In the genomic region with DNA sequence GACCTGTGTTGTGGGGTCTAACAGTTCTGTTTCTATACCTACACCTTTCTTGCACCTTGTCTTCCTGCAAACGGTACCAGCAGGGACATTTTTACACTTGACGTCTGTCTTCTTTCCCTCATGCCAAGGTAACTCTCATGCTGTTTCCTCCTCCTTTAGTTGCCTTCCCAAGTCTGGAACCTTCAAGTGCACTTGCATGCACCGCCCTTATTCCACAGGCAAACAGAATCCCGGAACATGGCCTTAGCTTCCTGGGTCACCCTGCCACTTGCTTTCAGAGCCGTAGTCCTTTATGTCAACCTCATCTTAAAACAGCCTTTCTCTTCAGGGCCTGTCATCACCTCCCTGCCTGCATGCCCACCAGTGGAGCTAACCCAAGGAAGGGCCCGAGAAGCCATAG, we compare ENCODE assay signal across 32 mouse cellular contexts. TPM values are rescaled to one million over a fixed set of nuclear protein-coding genes. Genes with fewer than 3 reads are reported as not detected.
DNase-seq lines count a peak whose midpoint lies in the region; ATAC-seq and TF ChIP-seq lines count a peak whose summit lies in the region.
"Had no signal": no experiment of that assay in that cellular context is flagged by ENCODE, and none has a peak within 500 bp of the region (broad histone marks: within the 10 kb centered on the region; RNA-seq: fewer than 3 reads in every experiment).

No protein-coding gene starts in this region.

- H3K27ac ChIP-seq in heart, embryonic 15.5 days = peak overlapping the region; percentile 41; the same call in 1 of the 2 replicates
- H3K27ac ChIP-seq in lung, postnatal 0 days (ENCODE audit: low read length) = peak overlapping the region; percentile 38; the same call in 1 of the 2 replicates
- H3K27ac ChIP-seq: embryonic facial prominence, embryonic 10.5 days; embryonic facial prominence, embryonic 15.5 days; forebrain, embryonic 12.5 days; heart, adult 2 months; hindbrain, embryonic 10.5 days; hindbrain, embryonic 15.5 days; limb, embryonic 10.5 days; limb, embryonic 15.5 days; liver, embryonic 13.5 days; neural tube, embryonic 12.5 days had no signal

- peaks cover 64% of the 10 kb centered on the region for H3K4me1 ChIP-seq in heart, embryonic 15.5 days (replicated peaks)
- H3K4me1 ChIP-seq in lung, adult 2 months (ENCODE audit: control insufficient read depth, insufficient read depth, low read length) = peaks cover 12% of the 10 kb centered on the region; the same call in 1 of the 2 replicates
- peaks cover 30% of the 10 kb centered on the region for H3K4me1 ChIP-seq in lung, postnatal 0 days (ENCODE audit: insufficient read depth, low read depth, low read length)

- DNase-seq in heart, postnatal 4 days = no peak
- DNase-seq in lung, adult 2 months = peak; percentile 62
- DNase-seq in lung, postnatal 0 days (ENCODE audit: low spot score) = peak; percentile 81
- peak; percentile 50 to 68 for DNase-seq in lung, postnatal 4 days
- no peak for DNase-seq in left cerebral cortex, postnatal 25 days (ENCODE audit: low spot score in 2 of 2)
- DNase-seq: adrenal gland, adult 2 months; adrenal gland, postnatal 36 days; B cell, adult 2 months; cerebellum, adult 2 months; cerebellum, postnatal 14 days; forebrain, postnatal 0 days; heart, adult 2 months; kidney, adult 18-20 months; kidney, postnatal 4 days; layer of hippocampus, postnatal 36 days; liver, embryonic 13.5 days; lung, embryonic 14.5 days; right cerebral cortex, adult 18-20 months; right cerebral cortex, postnatal 4 days had no signal

- H3K27me3 ChIP-seq in heart, embryonic 15.5 days = no peaks in the 10 kb centered on the region
- no peaks in the 10 kb centered on the region for H3K27me3 ChIP-seq in lung, postnatal 0 days (replicated peaks; ENCODE audit: insufficient read depth, low read length)
- H3K27me3 ChIP-seq: embryonic facial prominence, embryonic 15.5 days; forebrain, embryonic 12.5 days; hindbrain, embryonic 15.5 days; kidney, embryonic 15.5 days; limb, embryonic 15.5 days; liver, embryonic 13.5 days; neural tube, embryonic 12.5 days had no signal

- TF ChIP-seq POLR2A in lung, adult 2 months (IDR thresholded peaks at IDR 0.05; ENCODE audit: borderline replicate concordance, extremely low read depth, low read depth, low read length) = no peak

- no peak overlapping the region for H3K4me3 ChIP-seq in heart, embryonic 15.5 days
- H3K4me3 ChIP-seq in lung, adult 2 months (replicated peaks; ENCODE audit: extremely low read depth, low read depth, low read length) = no peak overlapping the region
- H3K4me3 ChIP-seq in lung, postnatal 0 days (ENCODE audit: low read depth, low read length) = no peak overlapping the region
- H3K4me3 ChIP-seq: embryonic facial prominence, embryonic 10.5 days; embryonic facial prominence, embryonic 15.5 days; forebrain, embryonic 12.5 days; heart, adult 2 months; hindbrain, embryonic 10.5 days; hindbrain, embryonic 15.5 days; kidney, embryonic 15.5 days; limb, embryonic 10.5 days; limb, embryonic 15.5 days; liver, embryonic 13.5 days; myocyte; neural tube, embryonic 12.5 days had no signal

- TF ChIP-seq EP300 in lung, postnatal 0 days (IDR thresholded peaks at IDR 0.05) = no peak

- intact Hi-C loops in left cerebral cortex, postnatal 25 days (cut with DNase I) = no loop called here

- H3K9ac ChIP-seq in heart, embryonic 15.5 days = no peak overlapping the region
- no peak overlapping the region for H3K9ac ChIP-seq in lung, postnatal 0 days (replicated peaks; ENCODE audit: low read depth)
- H3K9ac ChIP-seq: embryonic facial prominence, embryonic 15.5 days; forebrain, embryonic 12.5 days; forebrain, postnatal 0 days; hindbrain, embryonic 15.5 days; kidney, embryonic 15.5 days; limb, embryonic 15.5 days; liver, embryonic 13.5 days; lung, embryonic 14.5 days; neural tube, embryonic 12.5 days had no signal

- no peak for TF ChIP-seq CTCF in lung, adult 2 months (IDR thresholded peaks at IDR 0.05; ENCODE audit: insufficient read depth, low read length)
- no peak for TF ChIP-seq CTCF in lung, postnatal 0 days (IDR thresholded peaks at IDR 0.05)

- H3K36me3 ChIP-seq in heart, embryonic 15.5 days = no peaks in the 10 kb centered on the region
- no peaks in the 10 kb centered on the region for H3K36me3 ChIP-seq in lung, postnatal 0 days (ENCODE audit: insufficient read depth, low read length)
- H3K36me3 ChIP-seq: embryonic facial prominence, embryonic 15.5 days; forebrain, embryonic 12.5 days; hindbrain, embryonic 15.5 days; kidney, embryonic 15.5 days; limb, embryonic 15.5 days; liver, embryonic 13.5 days had no signal

- H3K9me3 ChIP-seq in heart, embryonic 15.5 days (replicated peaks) = no peaks in the 10 kb centered on the region
- H3K9me3 ChIP-seq in lung, postnatal 0 days (ENCODE audit: low read length) = no peaks in the 10 kb centered on the region
- H3K9me3 ChIP-seq: embryonic facial prominence, embryonic 10.5 days; embryonic facial prominence, embryonic 15.5 days; forebrain, embryonic 12.5 days; hindbrain, embryonic 10.5 days; hindbrain, embryonic 15.5 days; kidney, embryonic 15.5 days; limb, embryonic 10.5 days; limb, embryonic 15.5 days; liver, embryonic 13.5 days; neural tube, embryonic 12.5 days had no signal

- no peak for ATAC-seq in heart, embryonic 15.5 days (replicated peaks; ENCODE audit: insufficient number of reproducible peaks, insufficient read depth, low FRiP score, low read depth)
- ATAC-seq in lung, postnatal 0 days = peak; percentile 65
- ATAC-seq: forebrain, postnatal 0 days; inflammation-experienced regulatory T-cells, adult 6 months had no signal

- no peak overlapping the region for H3K4me2 ChIP-seq in heart, embryonic 15.5 days
- no peak overlapping the region for H3K4me2 ChIP-seq in lung, postnatal 0 days (replicated peaks; ENCODE audit: low read depth, low read length)
- H3K4me2 ChIP-seq: embryonic facial prominence, embryonic 15.5 days; forebrain, embryonic 12.5 days; hindbrain, embryonic 15.5 days; kidney, embryonic 15.5 days; limb, embryonic 15.5 days; liver, embryonic 13.5 days; lung, embryonic 14.5 days; midbrain, embryonic 11.5 days; neural tube, embryonic 12.5 days had no signal

- 43% methylated on average over 6 of the region's 6 CpGs for WGBS in heart, embryonic 15.5 days
- 67% methylated on average over 6 of the region's 6 CpGs for WGBS in lung, adult 2 months
- 51% methylated on average over 6 of the region's 6 CpGs for WGBS in lung, postnatal 0 days

RNA-seq across cellular contexts. Expression of a gene that starts 15.7 kb away (rescaled TPM):
- 71.2 and 82.1 TPM in 2 replicates for polyA plus RNA-seq in heart, embryonic 15.5 days (2015; fragmentation: Nextera tagmentation; extraction: Ambion mirVana)
- 100 to 1,000 TPM; 126 to 131 TPM for total RNA-seq in heart, postnatal 4 days (2021)
- 45.9 and 46.6 TPM in 2 replicates for polyA plus RNA-seq in lung, adult 2 months (2012; rRNA removed)
- 68.5 and 74.0 TPM in 2 replicates for polyA plus RNA-seq in lung, postnatal 0 days (2015; fragmentation: Nextera tagmentation; extraction: Ambion mirVana)
- total RNA-seq in left cerebral cortex, postnatal 25 days (2021) = 100 to 1,000 TPM; 105 to 121 TPM

Comparison
In these comparisons a context has a peak if more than half of its experiments do, and no peak if none do; other contexts are left out.
1. DNase-seq: peak in lung, adult 2 months (single experiment), lung, postnatal 0 days (single experiment) and lung, postnatal 4 days (2 of 2); none in heart, postnatal 4 days (single experiment) and left cerebral cortex, postnatal 25 days (0 of 2).